Mouse (Mus musculus): Measurements from ENCODE around the gene Pmpca.
"Not testable (repeated sequence)": the region's sequence is repeated elsewhere in the genome, so short reads cannot be mapped to it uniquely, and the experiment has no call there.

The Pmpca gene

DNA sequence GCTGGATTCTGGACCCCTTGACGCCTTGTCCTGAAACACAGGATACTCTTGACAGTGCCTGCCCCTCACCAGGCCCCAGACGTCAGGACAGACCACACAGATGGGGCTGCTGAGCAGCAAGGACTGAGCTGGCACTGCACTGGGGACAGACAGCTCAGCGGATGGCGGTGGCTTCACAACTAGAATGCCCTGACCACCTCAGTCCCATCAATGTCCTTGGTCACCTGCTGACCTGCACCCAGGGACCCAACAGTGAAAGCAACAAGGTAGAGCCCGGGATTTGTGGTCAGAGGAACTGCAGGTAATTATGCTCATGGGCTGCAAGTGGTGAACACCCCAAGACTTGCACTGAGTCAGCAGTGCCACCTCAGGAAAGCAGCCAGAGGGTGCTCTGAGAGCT is 26.1 kb upstream of the Pmpca start:
- Histone ChIP-seq H3K36me3 (ENCODE audit: insufficient read depth, low read length) (peaks cover 68% of the 10 kb centered on the region), H3K4me3 (replicated peaks; ENCODE audit: low read length) (no peak overlapping the region), H3K4me1 (replicated peaks; ENCODE audit: low read depth, low read length) (peaks cover 18% of the 10 kb centered on the region), H3K27me3 (ENCODE audit: insufficient read depth, low read length) (peaks cover 8% of the 10 kb centered on the region; the same call in 1 of the 2 replicates), H3K9me3 (ENCODE audit: low read length) (no peaks in the 10 kb centered on the region)
- TF ChIP-seq POU5F1 (IDR thresholded peaks at IDR 0.05; ENCODE audit: borderline replicate concordance, low read length): no peak
- TF ChIP-seq NANOG (IDR thresholded peaks at IDR 0.05; ENCODE audit: borderline replicate concordance, low read length): no peak

DNA sequence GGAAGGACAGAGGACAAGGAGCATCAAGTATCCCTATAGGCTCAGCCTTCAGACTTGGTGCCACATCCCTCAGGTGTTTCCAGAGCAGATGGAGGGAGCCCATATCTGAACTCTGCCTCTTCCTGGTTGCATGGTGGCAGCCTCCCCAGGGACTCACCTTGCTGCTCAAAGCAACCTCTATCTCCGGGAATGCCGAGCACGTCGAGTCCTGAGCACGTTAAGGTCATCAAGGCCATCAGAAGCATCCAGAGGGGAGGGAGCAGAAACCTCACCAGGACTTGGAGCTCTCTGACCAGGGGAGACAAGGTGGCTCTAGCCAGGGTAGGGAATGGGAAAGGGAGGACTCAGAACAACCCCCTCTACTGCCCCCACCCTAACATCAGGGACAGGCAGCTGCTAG is 25.7 kb upstream of the Pmpca start:
- Histone ChIP-seq H3K9me3 (ENCODE audit: low read length) (no peaks in the 10 kb centered on the region), H3K4me1 (replicated peaks; ENCODE audit: low read depth, low read length) (peaks cover 14% of the 10 kb centered on the region; the same call in 1 of the 2 replicates), H3K27me3 (ENCODE audit: insufficient read depth, low read length) (peaks cover 3% of the 10 kb centered on the region; the same call in 1 of the 2 replicates), H3K36me3 (ENCODE audit: insufficient read depth, low read length) (peaks cover 73% of the 10 kb centered on the region), H3K4me3 (replicated peaks; ENCODE audit: low read length) (no peak overlapping the region)
- TF ChIP-seq NANOG (IDR thresholded peaks at IDR 0.05; ENCODE audit: borderline replicate concordance, low read length) (no peak), POU5F1 (IDR thresholded peaks at IDR 0.05; ENCODE audit: borderline replicate concordance, low read length) (no peak), CTCF (conservative IDR thresholded peaks at IDR 0.05; ENCODE audit: low read length) (no peak)

DNA sequence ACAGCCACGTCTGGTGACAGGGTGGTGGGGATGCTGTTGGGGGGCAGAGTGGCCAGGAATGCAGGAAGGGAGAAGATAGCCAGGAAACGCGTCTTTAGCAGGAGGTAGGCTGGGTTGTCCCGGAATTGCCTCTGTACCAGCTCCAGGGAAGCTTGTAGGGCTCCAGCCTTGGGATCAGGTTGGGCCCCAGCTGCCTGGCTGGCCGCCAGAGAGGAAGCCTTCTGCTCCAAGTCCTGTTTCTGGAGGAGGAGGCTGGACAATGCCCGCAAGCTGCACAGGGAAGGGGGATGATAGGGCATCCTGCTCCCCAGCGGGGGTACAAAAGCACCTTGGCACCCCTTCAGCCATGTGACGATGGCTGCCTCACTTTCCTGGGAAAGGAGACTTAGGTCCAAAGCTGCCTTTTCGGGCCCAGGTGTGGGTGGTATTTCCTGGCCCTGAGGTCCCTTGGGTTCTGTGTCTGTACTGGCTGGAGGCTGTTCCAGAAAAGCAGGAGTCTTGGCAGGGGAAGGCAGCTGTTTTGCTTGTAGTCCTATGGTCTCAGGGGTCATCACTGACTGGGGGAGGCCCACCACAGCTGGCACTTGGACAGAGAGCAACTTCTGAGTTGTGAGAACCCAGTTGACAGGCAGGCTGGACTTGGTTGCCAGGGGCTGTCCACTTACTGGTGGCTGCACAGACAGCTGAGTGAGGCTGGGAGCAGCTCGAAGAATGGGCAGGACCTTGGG is 24.2 kb upstream of the Pmpca start:
- Histone ChIP-seq H3K4me3 (replicated peaks; ENCODE audit: low read length) (no peak overlapping the region), H3K36me3 (ENCODE audit: insufficient read depth, low read length) (peaks cover 87% of the 10 kb centered on the region), H3K4me1 (replicated peaks; ENCODE audit: low read depth, low read length) (peaks cover 14% of the 10 kb centered on the region; the same call in 1 of the 2 replicates), H3K27me3 (ENCODE audit: insufficient read depth, low read length) (no peaks in the 10 kb centered on the region), H3K9me3 (ENCODE audit: low read length) (no peaks in the 10 kb centered on the region)
- TF ChIP-seq CTCF (conservative IDR thresholded peaks at IDR 0.05; ENCODE audit: low read length) (no peak), NANOG (IDR thresholded peaks at IDR 0.05; ENCODE audit: borderline replicate concordance, low read length) (no peak), POU5F1 (IDR thresholded peaks at IDR 0.05; ENCODE audit: borderline replicate concordance, low read length) (no peak)

DNA sequence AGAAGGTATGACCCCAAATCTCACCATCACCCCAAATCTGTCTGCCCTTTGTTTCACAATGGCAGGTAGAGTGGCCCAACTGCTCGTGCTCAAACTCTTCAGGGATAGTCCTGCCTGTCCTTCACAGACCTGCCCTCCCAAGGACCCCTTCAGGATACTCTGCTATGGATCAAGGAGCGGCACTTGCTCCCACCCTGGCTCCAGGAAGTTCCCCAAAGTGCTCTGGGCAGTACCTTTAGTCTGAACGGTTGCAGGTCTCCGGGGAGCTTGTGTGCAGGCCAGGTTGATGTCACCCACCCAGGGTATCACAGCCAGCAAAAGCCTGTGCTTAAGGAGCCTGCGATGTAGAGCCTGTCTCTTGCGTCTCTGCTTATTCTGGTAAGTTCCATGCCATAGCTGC is 21.2 kb upstream of the Pmpca start:
- H3K4me1 ChIP-seq (replicated peaks; ENCODE audit: low read depth, low read length): 0 out of 2 replicates have a peak, but pooled peaks cover 4% of the 10 kb centered on the region
- H3K27me3 ChIP-seq (ENCODE audit: insufficient read depth, low read length): no peaks in the 10 kb centered on the region
- TF ChIP-seq POU5F1 (IDR thresholded peaks at IDR 0.05; ENCODE audit: borderline replicate concordance, low read length) (no peak), NANOG (IDR thresholded peaks at IDR 0.05; ENCODE audit: borderline replicate concordance, low read length) (no peak), CTCF (conservative IDR thresholded peaks at IDR 0.05; ENCODE audit: low read length) (no peak)
- H3K4me3 ChIP-seq (replicated peaks; ENCODE audit: low read length): no peak overlapping the region
- H3K9me3 ChIP-seq (ENCODE audit: low read length): no peaks in the 10 kb centered on the region
- peaks cover 100% of the 10 kb centered on the region for H3K36me3 ChIP-seq (ENCODE audit: insufficient read depth, low read length)

DNA sequence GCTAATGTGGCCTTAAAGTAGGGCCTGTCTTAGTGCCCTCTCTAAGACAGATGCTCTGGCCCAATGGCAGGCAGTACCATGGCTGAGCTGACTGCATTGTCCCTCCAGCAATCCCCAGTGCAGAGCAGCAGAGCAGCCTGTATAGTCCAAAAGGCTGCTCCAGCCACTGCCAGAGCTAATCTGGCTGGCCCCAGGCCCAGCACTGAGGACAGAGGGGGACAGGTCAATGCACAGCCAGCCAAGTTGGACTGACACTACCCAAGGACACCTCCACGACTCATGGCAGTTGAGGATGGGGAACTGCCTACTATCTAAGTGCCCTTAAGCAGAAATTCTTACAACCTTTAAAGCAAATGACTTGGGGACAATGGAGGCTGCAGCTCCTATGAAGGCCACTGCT is 20.6 kb upstream of the Pmpca start:
- TF ChIP-seq POU5F1 (IDR thresholded peaks at IDR 0.05; ENCODE audit: borderline replicate concordance, low read length) (no peak), CTCF (conservative IDR thresholded peaks at IDR 0.05; ENCODE audit: low read length) (no peak), NANOG (IDR thresholded peaks at IDR 0.05; ENCODE audit: borderline replicate concordance, low read length) (no peak)
- no peaks in the 10 kb centered on the region for H3K9me3 ChIP-seq (ENCODE audit: low read length)
- no peak overlapping the region for H3K4me3 ChIP-seq (replicated peaks; ENCODE audit: low read length)
- H3K36me3 ChIP-seq (ENCODE audit: insufficient read depth, low read length): peaks cover 100% of the 10 kb centered on the region
- no peaks in the 10 kb centered on the region for H3K27me3 ChIP-seq (ENCODE audit: insufficient read depth, low read length)
- H3K4me1 ChIP-seq (replicated peaks; ENCODE audit: low read depth, low read length): 0 out of 2 replicates have a peak, but pooled peaks cover 4% of the 10 kb centered on the region

DNA sequence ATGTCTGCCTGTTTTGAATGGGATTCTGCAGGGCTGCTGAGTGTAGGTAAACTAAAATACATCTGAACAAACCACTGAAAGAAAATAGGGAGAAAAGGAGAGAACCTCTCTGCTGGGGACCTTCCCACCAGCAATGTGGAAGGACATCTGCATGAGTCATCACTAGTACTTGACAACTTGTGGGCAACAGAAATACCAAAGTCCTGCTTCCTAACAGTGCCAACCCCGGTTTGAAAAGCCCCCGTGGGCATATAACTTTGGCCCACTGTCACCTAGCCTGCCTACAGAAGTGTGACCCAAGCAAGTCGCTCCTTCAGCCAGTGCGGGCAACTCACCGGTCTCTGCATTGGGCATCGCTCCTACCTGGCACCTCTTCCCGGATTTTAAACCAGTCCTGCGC is 16.7 kb upstream of the Pmpca start:
- TF ChIP-seq POU5F1 (IDR thresholded peaks at IDR 0.05; ENCODE audit: borderline replicate concordance, low read length): no peak
- no peak for TF ChIP-seq NANOG (IDR thresholded peaks at IDR 0.05; ENCODE audit: borderline replicate concordance, low read length)
- no peak for TF ChIP-seq CTCF (conservative IDR thresholded peaks at IDR 0.05; ENCODE audit: low read length)
- peaks cover 100% of the 10 kb centered on the region for H3K36me3 ChIP-seq (ENCODE audit: insufficient read depth, low read length)
- H3K9me3 ChIP-seq (ENCODE audit: low read length): no peaks in the 10 kb centered on the region
- H3K27me3 ChIP-seq (ENCODE audit: insufficient read depth, low read length): no peaks in the 10 kb centered on the region
- H3K4me1 ChIP-seq (replicated peaks; ENCODE audit: low read depth, low read length): no peaks in the 10 kb centered on the region
- H3K4me3 ChIP-seq (replicated peaks; ENCODE audit: low read length): no peak overlapping the region

DNA sequence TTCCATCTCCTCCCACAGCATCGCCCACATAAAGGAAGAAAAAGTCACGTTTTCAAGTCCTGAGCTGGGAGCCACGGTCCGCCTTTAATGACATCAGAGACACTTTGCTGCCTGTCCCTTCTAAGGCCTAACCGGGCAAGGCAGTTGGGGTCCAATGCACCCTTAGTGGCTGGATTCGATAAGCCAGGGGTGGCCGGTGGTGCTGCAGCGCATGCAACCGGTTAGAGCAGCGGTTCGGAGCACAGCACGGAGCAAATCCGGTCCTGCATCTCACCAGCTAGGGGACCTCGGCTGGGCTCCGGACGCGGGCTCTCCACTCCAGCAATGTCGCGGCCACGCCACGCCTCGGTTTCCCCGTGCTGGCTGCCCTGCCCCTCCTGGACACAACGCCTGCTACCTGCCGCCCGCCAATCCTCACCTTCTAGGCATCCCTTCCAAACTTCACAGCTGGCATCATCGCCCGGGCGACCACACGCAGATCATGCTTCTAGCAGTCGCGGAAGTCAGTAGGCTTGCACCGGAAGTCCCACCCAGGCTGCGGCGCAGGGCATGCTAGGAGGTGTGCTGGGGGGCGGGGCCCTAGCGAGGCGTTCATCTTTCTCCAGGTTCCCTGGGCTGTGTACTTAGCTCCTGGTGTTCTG is 8.9 kb upstream of the Pmpca start, which contains the start of gene Snapc4:
Snapc4 (minus strand) TSS at position 523 of the 641 bp plus-strand sequence.
- no peaks in the 10 kb centered on the region for H3K27me3 ChIP-seq (ENCODE audit: insufficient read depth, low read length)
- peak within 1 kb of the TSS; percentile 99 for H3K4me3 ChIP-seq (replicated peaks; ENCODE audit: low read length)
- H3K36me3 ChIP-seq (ENCODE audit: insufficient read depth, low read length): peaks cover 74% of the 10 kb centered on the region
- TF ChIP-seq NANOG (IDR thresholded peaks at IDR 0.05; ENCODE audit: borderline replicate concordance, low read length): no peak
- no peak for TF ChIP-seq POU5F1 (IDR thresholded peaks at IDR 0.05; ENCODE audit: borderline replicate concordance, low read length)
- no peak for TF ChIP-seq CTCF (conservative IDR thresholded peaks at IDR 0.05; ENCODE audit: low read length)
- peaks cover 18% of the 10 kb centered on the region for H3K4me1 ChIP-seq (replicated peaks; ENCODE audit: low read depth, low read length)
- H3K9me3 ChIP-seq (ENCODE audit: low read length): no peaks in the 10 kb centered on the region

DNA sequence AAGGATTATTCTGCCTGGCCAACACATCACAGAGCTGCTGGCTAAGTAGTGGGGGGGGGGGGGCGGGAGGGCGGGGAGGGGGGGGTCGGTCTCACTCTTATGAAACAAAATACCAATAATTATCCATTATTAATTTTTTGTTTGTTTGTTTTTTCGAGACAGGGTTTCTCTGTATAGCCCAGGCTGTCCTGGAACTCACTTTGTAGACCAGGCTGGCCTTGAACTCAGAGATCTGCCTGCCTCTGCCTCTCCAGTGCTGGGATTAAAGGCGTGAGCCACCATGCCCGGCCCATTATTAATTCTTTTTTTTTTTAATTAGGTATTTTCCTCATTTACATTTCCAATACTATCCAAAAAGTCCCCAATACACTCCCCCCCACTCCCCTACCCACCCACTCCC is 8.3 kb upstream of the Pmpca start:
- peaks cover 18% of the 10 kb centered on the region for H3K4me1 ChIP-seq (replicated peaks; ENCODE audit: low read depth, low read length)
- peaks cover 74% of the 10 kb centered on the region for H3K36me3 ChIP-seq (ENCODE audit: insufficient read depth, low read length)
- H3K9me3 ChIP-seq (ENCODE audit: low read length); H3K27me3 ChIP-seq (ENCODE audit: insufficient read depth, low read length): not testable (repeated sequence)
- H3K4me3 ChIP-seq (replicated peaks; ENCODE audit: low read length): peak overlapping the region; percentile 99
